Mouse (Mus musculus): ENCODE results near the gene Rab7.

- TF ChIP-seq EP300 (IDR thresholded peaks at IDR 0.05) = no peak
- no peak for TF ChIP-seq CTCF (IDR thresholded peaks at IDR 0.05)
Observed at GRCm38 (mm10) chr6:88041221-88041620, 3.8 kb downstream of the Rab7 start.
